In genomic region chr2:165969391-165969790, GRCm38 (mm10) we compare ENCODE assay signal across 16 mouse cellular contexts. TPM values are rescaled to one million over a fixed set of nuclear protein-coding genes. Genes with fewer than 3 reads are reported as not detected.
DNase-seq lines count a peak whose midpoint lies in the region; ATAC-seq and TF ChIP-seq lines count a peak whose summit lies in the region.
"Had no signal": no experiment of that assay in that cellular context is flagged by ENCODE, and none has a peak within 500 bp of the region (broad histone marks: within the 10 kb centered on the region; RNA-seq: fewer than 3 reads in every experiment).

No protein-coding gene starts in this region.

- in situ Hi-C loops in ES-E14 (cut with MboI; ENCODE audit: low sequenced_read_pairs in 2 of 2, unreplicated experiment in 2 of 2) = no loop called here

- WGBS in heart, postnatal 0 days = 34% methylated on average over 8 of the region's 8 CpGs
- 64% methylated on average over 8 of the region's 8 CpGs for WGBS in macrophage (ENCODE audit: missing documents)
- 79% methylated on average over 8 of the region's 8 CpGs for WGBS in forebrain, embryonic 16.5 days

- H3K9me3 ChIP-seq in heart, postnatal 0 days (replicated peaks; ENCODE audit: control insufficient read depth, low read length) = no peaks in the 10 kb centered on the region
- H3K9me3 ChIP-seq in ES-E14 (ENCODE audit: control insufficient read depth, insufficient read depth, low read depth, low read length) = no peaks in the 10 kb centered on the region
- no peaks in the 10 kb centered on the region for H3K9me3 ChIP-seq in forebrain, embryonic 16.5 days (ENCODE audit: control insufficient read depth, low read length)
- H3K9me3 ChIP-seq: G1E; lung, embryonic 15.5 days; neural tube, embryonic 12.5 days had no signal

- TF ChIP-seq CTCF in heart, postnatal 0 days (IDR thresholded peaks at IDR 0.05; ENCODE audit: low read depth) = no peak

- no peak for ATAC-seq in heart, postnatal 0 days (ENCODE audit: insufficient read depth, low read depth)
- peak; percentile 80 for ATAC-seq in erythroid progenitor cell, adult 5-6 weeks (replicated peaks; ENCODE audit: low FRiP score, poor library complexity, severe bottlenecking)
- no peak for ATAC-seq in forebrain, embryonic 16.5 days

- no peaks in the 10 kb centered on the region for H3K36me3 ChIP-seq in heart, postnatal 0 days (replicated peaks; ENCODE audit: control insufficient read depth, insufficient read depth, low read length)
- no peaks in the 10 kb centered on the region for H3K36me3 ChIP-seq in ES-E14 (ENCODE audit: control insufficient read depth, insufficient read depth, low read length, poor library complexity, severe bottlenecking)
- no peaks in the 10 kb centered on the region for H3K36me3 ChIP-seq in macrophage (ENCODE audit: inconsistent target)
- H3K36me3 ChIP-seq in forebrain, embryonic 16.5 days (ENCODE audit: control insufficient read depth, insufficient read depth) = no peaks in the 10 kb centered on the region
- H3K36me3 ChIP-seq: G1E; lung, embryonic 15.5 days; neural tube, embryonic 12.5 days had no signal

- peaks cover 19% of the 10 kb centered on the region for H3K4me1 ChIP-seq in heart, postnatal 0 days (ENCODE audit: control insufficient read depth, insufficient read depth)
- H3K4me1 ChIP-seq in ES-E14 (ENCODE audit: control insufficient read depth in 2 of 2, insufficient read depth in 2 of 2, low read length in 2 of 2, poor library complexity in 1 of 2) = peaks cover 21 to 31% of the 10 kb centered on the region in 2 experiments
- no peaks in the 10 kb centered on the region for H3K4me1 ChIP-seq in forebrain, embryonic 16.5 days (replicated peaks; ENCODE audit: control insufficient read depth, insufficient read depth, low read length)

- no peak for DNase-seq in heart, postnatal 0 days (ENCODE audit: low spot score)
- DNase-seq in heart, postnatal 14 days = no peak
- peak; percentile 92 for DNase-seq in ES-E14 (ENCODE audit: low read depth, low spot score)
- DNase-seq in Muller cell, postnatal 12 days (ENCODE audit: inconsistent ontology term) = no peak
- DNase-seq in adrenal gland, adult (ENCODE audit: inconsistent age in 2 of 2, low spot score in 1 of 2) = no peak
- DNase-seq: cerebellum, postnatal 36 days; layer of hippocampus, postnatal 36 days; right cerebral cortex, postnatal 4 days; thymus, postnatal 25 days had no signal

- no peaks in the 10 kb centered on the region for H3K79me2 ChIP-seq in macrophage (ENCODE audit: inconsistent target)

- H3K27ac ChIP-seq in heart, postnatal 0 days (ENCODE audit: low read depth) = peak overlapping the region; percentile 48
- peak overlapping the region; percentile 96 for H3K27ac ChIP-seq in ES-E14 (ENCODE audit: insufficient read depth, low read depth, low read length, poor library complexity, severe bottlenecking)
- H3K27ac ChIP-seq in macrophage = peak overlapping the region; percentile 96
- H3K27ac ChIP-seq in forebrain, embryonic 16.5 days (ENCODE audit: low read length) = no peak overlapping the region
- H3K27ac ChIP-seq: lung, embryonic 15.5 days; neural tube, embryonic 12.5 days had no signal

- intact Hi-C loops in heart, postnatal 14 days (cut with DNase I) = no loop called here

- H3K9ac ChIP-seq in heart, postnatal 0 days (replicated peaks; ENCODE audit: low read depth, low read length) = no peak overlapping the region
- H3K9ac ChIP-seq in ES-E14 (ENCODE audit: insufficient read depth, low read depth, low read length, poor library complexity, severe bottlenecking) = peak overlapping the region; percentile 75
- no peak overlapping the region for H3K9ac ChIP-seq in forebrain, embryonic 16.5 days (replicated peaks; ENCODE audit: low read depth, low read length)
- H3K9ac ChIP-seq: lung, embryonic 15.5 days; neural tube, embryonic 12.5 days had no signal

- no peak overlapping the region for H3K4me2 ChIP-seq in heart, postnatal 0 days (ENCODE audit: low read depth, low read length)
- no peak overlapping the region for H3K4me2 ChIP-seq in forebrain, embryonic 16.5 days (ENCODE audit: low read length)
- H3K4me2 ChIP-seq: lung, embryonic 15.5 days; neural tube, embryonic 12.5 days had no signal

- H3K4me3 ChIP-seq in heart, postnatal 0 days (ENCODE audit: low read depth, low read length) = no peak overlapping the region
- H3K4me3 ChIP-seq in ES-E14 (ENCODE audit: insufficient read depth in 1 of 2, low read depth in 1 of 2, low read length in 2 of 2, poor library complexity in 1 of 2, severe bottlenecking in 1 of 2) (peak overlapping the region in 1 of 2 experiments; percentile 48; a peak in 2 of 4 replicates), macrophage (ENCODE audit: inconsistent target) (no peak overlapping the region)
- H3K4me3 ChIP-seq in forebrain, embryonic 16.5 days (replicated peaks; ENCODE audit: low read length) = no peak overlapping the region
- H3K4me3 ChIP-seq: erythroblast, embryonic 14.5 days; lung, embryonic 15.5 days; neural tube, embryonic 12.5 days had no signal

- H3K27me3 ChIP-seq in heart, postnatal 0 days (ENCODE audit: control insufficient read depth, insufficient read depth, low read length) = no peaks in the 10 kb centered on the region
- H3K27me3 ChIP-seq in forebrain, embryonic 16.5 days (replicated peaks; ENCODE audit: control insufficient read depth, insufficient read depth, low read length) = no peaks in the 10 kb centered on the region
- H3K27me3 ChIP-seq: lung, embryonic 15.5 days; neural tube, embryonic 12.5 days had no signal

- TF ChIP-seq EP300 in heart, postnatal 0 days (IDR thresholded peaks at IDR 0.05; ENCODE audit: low read depth) = no peak

TF ChIP-seq in ES-E14, 5 proteins besides CTCF, POLR2A, EP300 and RAD21:
- TF ChIP-seq ZC3H11A (IDR thresholded peaks at IDR 0.05; ENCODE audit: borderline replicate concordance, low read depth, low read length) = no peak
- peak; percentile 53 for TF ChIP-seq CHD2 (IDR thresholded peaks at IDR 0.05; ENCODE audit: low read depth, low read length)
- peak; percentile 13; the same call in 1 of the 2 replicates for TF ChIP-seq MAFK (IDR thresholded peaks at IDR 0.05; ENCODE audit: insufficient read depth, low read depth, low read length)
- no peak for TF ChIP-seq HCFC1 (IDR thresholded peaks at IDR 0.05; ENCODE audit: borderline replicate concordance, insufficient read depth, low read length)
- no peak for TF ChIP-seq ZNF384 (IDR thresholded peaks at IDR 0.05; ENCODE audit: low read depth, low read length)

RNA-seq across cellular contexts. Expression of gene Ncoa3, which starts 23.0 kb away (rescaled TPM):
- 17.7 and 48.7 TPM in 2 replicates for total RNA-seq in heart, postnatal 0 days (2014; rRNA removed; ENCODE audit: low replicate concordance)
- polyA plus RNA-seq in heart, postnatal 0 days (2015; fragmentation: Nextera tagmentation; extraction: Ambion mirVana) = 5.8 and 6.2 TPM in 2 replicates
- 10 to 100 TPM; 28.7 to 31.5 TPM for total RNA-seq in heart, postnatal 14 days (2021)
- 73.6 and 83.4 TPM in 2 replicates for total RNA-seq in ES-E14 (2012; rRNA removed)
- total RNA-seq in erythroid progenitor cell, adult 5-6 weeks (2015; ENCODE audit: low replicate concordance) = 17.6 and 20.5 TPM in 2 replicates
- 3.6 and 3.9 TPM in 2 replicates for total RNA-seq in erythroid progenitor cell, adult 5-6 weeks (2017; ENCODE audit: low replicate concordance)
- 100 to 1,000 TPM in 23 of 26 experiments, 10 to 100 TPM in 3; 62.1 to 293 (median 204) TPM for total RNA-seq in macrophage (2018; cell fraction: chromatin; rRNA removed)
- total RNA-seq in macrophage (2018; cell fraction: cytosol; rRNA removed) = 100 to 1,000 TPM in 3 of 26 experiments, 10 to 100 TPM in 23; 52.7 to 107 (median 91.0) TPM
- total RNA-seq in macrophage (2018; cell fraction: nucleus; rRNA removed) = 100 to 1,000 TPM in 21 of 26 experiments, 10 to 100 TPM in 5; 76.5 to 218 (median 154) TPM
- 48.3 to 71.1 TPM (median 65.0 TPM) in 3 replicates for polyA plus RNA-seq in macrophage (2018)
- 10.6 and 11.3 TPM in 2 replicates for polyA plus RNA-seq in forebrain, embryonic 16.5 days (2015; fragmentation: Nextera tagmentation; extraction: Ambion mirVana)
